Mouse (Mus musculus) thymus, adult 2 months (tissue): ENCODE measurements around the gene Pxdn. TPM values are rescaled to one million over a fixed set of nuclear protein-coding genes. Genes with fewer than 3 reads are reported as not detected.

Experiments used
- DNase-seq: peaks from one replicate; pipeline ENCODE4 v3.0.0; 2021
- H3K27ac ChIP-seq: fragments of 200-500 bp; 2 replicates; pipeline ENCODE4 v1.5.1; 2012; ENCODE audit warnings: low read length, control low read depth; ENCODE audit not compliant: control insufficient read depth, insufficient read depth
- H3K27me3 ChIP-seq: fragments of 200-500 bp; 2 replicates; pipeline ENCODE4 v1.6.1; 2012; ENCODE audit warnings: mild to moderate bottlenecking, low read length, moderate library complexity, mixed read lengths; ENCODE audit not compliant: control insufficient read depth, insufficient read depth
- H3K36me3 ChIP-seq: fragments of 200-500 bp; 2 replicates; pipeline ENCODE4 v1.6.1; 2012; ENCODE audit warnings: mild to moderate bottlenecking, low read length, moderate library complexity; ENCODE audit not compliant: control insufficient read depth, insufficient read depth
- H3K4me1 ChIP-seq: fragments of 200-500 bp; replicated peaks from 2 replicates; pipeline ENCODE4 v1.6.1; 2012; ENCODE audit warnings: low read length; ENCODE audit not compliant: control insufficient read depth, insufficient read depth
- H3K4me3 ChIP-seq: fragments of 200-500 bp; 2 replicates; pipeline ENCODE4 v1.5.1; 2012; ENCODE audit warnings: mild to moderate bottlenecking, low read length, control low read depth, moderate library complexity; ENCODE audit not compliant: control insufficient read depth, insufficient read depth
- CTCF ChIP-seq: fragments of 200-500 bp; IDR thresholded peaks from 2 replicates; pipeline ENCODE4 v1.5.1; 2012; ENCODE audit warnings: mild to moderate bottlenecking, control low read depth, low read length, moderate library complexity, borderline replicate concordance; ENCODE audit not compliant: control insufficient read depth, poor library complexity, insufficient read depth; ENCODE audit errors: extremely low read depth
- POLR2A ChIP-seq: fragments of 200-500 bp; IDR thresholded peaks from 2 replicates; pipeline ENCODE4 v1.6.1; 2012; ENCODE audit warnings: mild to moderate bottlenecking, low read length, control low read depth, moderate library complexity; ENCODE audit not compliant: control insufficient read depth, poor library complexity, insufficient read depth; ENCODE audit errors: extremely low read depth
- WGBS: fragments of 180-500 bp; shearing (Covaris S2); methylation state at CpG from one replicate; pipeline ENCODE4 v1.1.7; 2018; 5-methylcytosine and 5-hydroxymethylcytosine counted together
- polyA plus RNA-seq: library from polyadenylated mRNA; depleted of rRNA; stranded (reverse); fragments of >200 nt; gene quantifications from 2 replicates; pipeline ENCODE4 v1.2.3, GENCODE M21; 2012; rRNA removed

The Pxdn gene
- polyA plus RNA-seq: 13.0 and 17.2 TPM in 2 replicates

DNA sequence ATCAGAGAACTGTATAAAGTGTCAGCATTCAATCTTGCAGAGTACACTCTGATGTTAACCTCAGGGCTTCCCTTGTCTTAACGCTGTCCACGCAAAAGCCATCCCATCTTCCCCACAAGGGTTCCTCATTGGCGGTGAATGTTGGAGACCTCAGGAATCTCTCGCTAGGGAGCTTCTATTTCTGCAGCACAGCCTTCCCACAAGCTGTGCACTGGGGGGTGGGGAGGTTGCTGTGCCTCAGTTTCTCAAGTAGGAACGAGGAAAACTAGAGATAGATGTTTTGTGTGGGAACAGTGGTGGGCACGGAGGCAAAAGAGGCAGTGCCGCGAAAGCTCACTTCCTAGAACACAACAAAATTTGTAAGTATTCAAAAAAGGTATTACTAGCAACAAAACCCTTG, at the start of gene Pxdn:
Pxdn (plus strand) TSS at position 301 of the 400 bp plus-strand sequence.
- 52% methylated on average over 8 of the region's 8 CpGs for WGBS
- no peaks in the 10 kb centered on the region for H3K27me3 ChIP-seq
- H3K27ac ChIP-seq: no peak within 1 kb of the TSS

DNA sequence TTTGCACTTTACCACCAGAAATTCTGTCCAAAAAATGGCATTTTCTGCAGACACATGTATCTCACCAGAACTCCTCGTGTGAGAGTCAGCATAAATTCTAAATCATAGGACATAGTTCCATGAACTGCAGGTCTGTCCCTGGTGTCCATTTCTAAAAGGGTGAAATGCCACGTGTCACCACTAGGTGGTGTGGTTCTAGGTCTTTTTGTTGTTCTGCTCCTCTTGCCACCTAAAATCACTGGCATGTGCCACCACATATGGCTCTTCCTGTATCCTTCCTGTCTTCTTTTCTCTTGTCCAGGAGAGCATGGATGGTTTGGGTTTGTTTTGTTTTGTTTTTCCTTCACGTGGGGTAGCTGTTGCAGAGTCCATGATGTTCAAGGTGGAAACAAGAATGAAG, 42.7 kb upstream of the Pxdn start:
- no peak overlapping the region for H3K4me3 ChIP-seq
- H3K27me3 ChIP-seq: no peaks in the 10 kb centered on the region
- no peak overlapping the region for H3K27ac ChIP-seq
- no peaks in the 10 kb centered on the region for H3K4me1 ChIP-seq
- TF ChIP-seq POLR2A (no peak), CTCF (no peak)
- no peak for DNase-seq
- H3K36me3 ChIP-seq: no peaks in the 10 kb centered on the region
- 28% methylated on average over 3 of the region's 3 CpGs for WGBS

More for the DNA sequence above, at the start of gene Pxdn:
- DNase-seq: no peak
- no peak for TF ChIP-seq POLR2A
- TF ChIP-seq CTCF: no peak
- Histone ChIP-seq H3K4me3 (peak within 1 kb of the TSS; percentile 19), H3K36me3 (no peaks in the 10 kb centered on the region), H3K4me1 (no peaks in the 10 kb centered on the region)

DNA sequence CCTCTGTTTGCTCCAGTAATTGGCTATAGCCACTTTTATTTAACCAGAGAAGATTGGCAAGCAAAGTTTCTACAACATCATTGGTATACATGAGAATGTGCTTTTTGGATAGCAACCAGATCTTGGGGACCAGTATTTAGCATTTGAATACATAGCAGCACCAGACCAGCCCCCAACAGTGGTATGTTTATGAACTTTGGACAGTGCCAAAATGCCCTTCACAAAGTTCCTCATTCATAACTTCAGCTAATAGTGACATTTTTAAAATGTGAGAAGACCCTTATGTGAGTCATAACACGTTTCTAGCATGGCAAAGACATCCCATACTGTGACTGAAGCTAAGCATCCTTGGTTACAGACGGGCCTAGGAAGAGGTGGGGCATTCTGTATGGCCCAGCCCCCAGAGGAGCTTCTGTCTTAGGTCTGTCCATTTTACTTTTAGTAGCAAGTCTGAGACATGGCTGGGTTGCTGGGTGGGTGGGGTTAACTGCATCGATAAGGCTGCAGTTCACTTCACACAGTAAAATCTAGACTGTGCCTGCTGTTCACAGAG, 39.8 kb upstream of the Pxdn start:
- H3K36me3 ChIP-seq: no peaks in the 10 kb centered on the region
- H3K4me3 ChIP-seq: no peak overlapping the region
- 82% methylated on average over 3 of the region's 3 CpGs for WGBS
- DNase-seq: no peak
- H3K27me3 ChIP-seq: no peaks in the 10 kb centered on the region
- TF ChIP-seq CTCF (no peak), POLR2A (no peak)
- H3K4me1 ChIP-seq: no peaks in the 10 kb centered on the region
- H3K27ac ChIP-seq: no peak overlapping the region

DNA sequence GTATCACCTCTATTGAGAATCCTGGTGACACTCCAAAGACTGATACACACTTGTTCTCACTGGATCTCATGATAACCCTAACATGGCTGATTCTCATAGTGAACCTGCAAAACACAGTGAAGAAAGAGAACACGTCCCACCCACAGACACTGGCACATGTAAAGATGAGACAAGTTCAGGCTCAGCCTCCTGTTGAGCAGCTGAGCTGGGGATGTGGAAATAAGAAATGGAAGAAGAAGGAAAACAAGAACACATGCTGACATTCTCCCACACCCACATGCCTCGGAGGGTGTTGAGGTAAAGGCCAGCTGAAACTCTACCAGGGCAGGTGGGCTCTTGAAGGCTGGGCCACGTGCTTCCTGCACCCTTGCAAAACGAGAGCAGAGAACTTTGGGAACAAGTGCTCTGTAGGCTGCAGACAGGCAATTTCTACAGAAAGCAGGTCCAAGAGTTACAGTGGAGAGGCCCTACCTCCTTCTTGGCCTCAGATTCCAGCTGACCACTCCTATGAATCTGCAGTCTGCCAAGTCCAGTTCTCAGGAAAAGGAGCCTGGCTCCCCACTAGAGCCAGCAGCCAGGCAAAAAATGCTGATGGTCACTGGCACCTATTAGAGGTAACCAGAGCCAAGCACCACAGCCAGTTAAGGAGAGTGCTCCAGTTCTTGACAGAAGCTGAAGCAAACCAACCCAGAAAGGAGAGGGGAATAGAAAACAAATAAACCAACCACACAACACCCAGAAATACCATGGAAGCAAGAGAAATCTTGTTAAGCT, 33.1 kb upstream of the Pxdn start:
- Histone ChIP-seq H3K27ac (no peak overlapping the region), H3K4me1 (no peaks in the 10 kb centered on the region), H3K27me3 (no peaks in the 10 kb centered on the region), H3K4me3 (no peak overlapping the region), H3K36me3 (no peaks in the 10 kb centered on the region)
- TF ChIP-seq POLR2A (no peak), CTCF (no peak)
- DNase-seq: no peak
- WGBS: 76% methylated on average over 4 of the region's 4 CpGs

DNA sequence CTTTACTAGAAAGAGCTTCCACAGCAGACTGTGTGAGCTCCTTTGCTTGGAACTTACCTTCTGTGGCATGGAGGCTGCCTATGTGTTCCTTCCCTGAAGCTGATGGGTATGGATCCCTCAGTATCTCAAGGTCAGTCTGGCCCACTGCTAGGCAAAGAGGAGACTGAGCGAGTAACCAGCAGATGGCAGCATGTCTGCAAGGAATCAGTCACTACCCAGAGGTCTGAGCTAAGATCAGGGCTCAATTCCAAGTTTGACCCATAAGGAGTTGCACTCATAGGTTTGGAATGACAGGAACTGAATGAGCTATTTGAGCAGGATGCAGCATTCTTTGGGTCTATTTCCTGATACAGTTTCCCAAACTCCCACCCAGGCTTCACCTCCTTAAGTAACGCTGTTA, 30.4 kb upstream of the Pxdn start:
- no peaks in the 10 kb centered on the region for H3K27me3 ChIP-seq
- TF ChIP-seq POLR2A (no peak), CTCF (no peak)
- H3K36me3 ChIP-seq: no peaks in the 10 kb centered on the region
- 56% methylated on average over 2 of the region's 2 CpGs for whole genome bisulfite sequencing
- H3K4me3 ChIP-seq: no peak overlapping the region
- no peak for DNase-seq
- no peaks in the 10 kb centered on the region for H3K4me1 ChIP-seq
- no peak overlapping the region for H3K27ac ChIP-seq

DNA sequence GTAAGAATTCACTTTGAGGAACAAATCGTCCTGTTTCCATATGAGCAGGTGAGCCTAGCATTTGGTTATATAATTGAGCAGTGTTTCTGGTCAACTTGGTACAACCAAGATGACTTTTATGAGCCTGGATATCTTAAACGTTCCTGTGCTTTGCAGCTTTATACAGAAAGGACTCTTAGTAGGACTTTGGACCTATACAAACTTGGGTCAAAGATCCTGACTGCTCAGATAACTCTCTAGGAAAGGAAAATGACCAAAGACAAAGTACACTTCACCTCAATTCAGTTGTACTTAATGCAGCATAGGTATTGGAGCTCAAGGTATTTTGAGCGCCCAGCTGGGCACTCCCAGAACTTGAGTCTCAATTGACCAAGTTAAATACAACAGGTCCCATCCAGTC, 21.3 kb upstream of the Pxdn start:
- no peaks in the 10 kb centered on the region for H3K36me3 ChIP-seq
- H3K27me3 ChIP-seq: no peaks in the 10 kb centered on the region
- no peaks in the 10 kb centered on the region for H3K4me1 ChIP-seq
- no peak for DNase-seq
- no peak for TF ChIP-seq POLR2A
- WGBS: 83% methylated on average over 3 of the region's 3 CpGs
- no peak overlapping the region for H3K4me3 ChIP-seq
- no peak overlapping the region for H3K27ac ChIP-seq

DNA sequence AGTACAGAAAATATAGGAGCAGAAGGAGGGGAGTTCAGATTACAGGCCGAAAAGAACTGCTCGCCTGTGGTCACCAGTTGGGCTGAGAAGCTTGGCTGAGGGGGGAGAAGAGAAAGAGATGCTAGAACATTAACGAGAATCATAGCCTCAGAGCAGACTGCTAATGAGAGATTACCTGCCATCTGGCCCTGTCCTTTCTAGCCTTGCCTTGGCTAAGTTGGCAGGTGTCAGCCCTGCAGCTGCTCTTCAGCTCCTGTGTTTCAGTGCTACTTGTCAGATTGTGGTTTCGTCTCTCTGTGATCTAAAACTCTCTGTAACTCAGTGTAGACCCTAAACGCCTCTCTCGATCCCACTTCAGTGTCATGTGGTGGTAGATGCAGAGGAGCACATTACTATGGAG, 20.6 kb upstream of the Pxdn start:
- DNase-seq: no peak
- no peaks in the 10 kb centered on the region for H3K4me1 ChIP-seq
- no peaks in the 10 kb centered on the region for H3K27me3 ChIP-seq
- no peak overlapping the region for H3K27ac ChIP-seq
- TF ChIP-seq CTCF (no peak), POLR2A (no peak)
- WGBS: 84% methylated on average over 6 of the region's 6 CpGs
- H3K36me3 ChIP-seq: no peaks in the 10 kb centered on the region
- H3K4me3 ChIP-seq: no peak overlapping the region
